Mouse (Mus musculus) left cerebral cortex, adult 8-10 months (tissue): Measurements from ENCODE around the gene Ar. TPM values are rescaled to one million over a fixed set of nuclear protein-coding genes. Genes with fewer than 3 reads are reported as not detected.

ENCODE experiments used
- DNase-seq, 2 experiments: peaks; one replicate each; pipeline ENCODE4 v3.0.0; 2022; ENCODE audit warnings: low spot score in 2 of 2
- total RNA-seq, 4 experiments: library from RNA; stranded (reverse); gene quantifications; 2 replicates each; pipeline ENCODE4 v1.2.4; 2022

Gene Ar
- total RNA-seq = 10 to 100 TPM; 12.6 to 15.7 (median 15.3) TPM

GRCm38 (mm10) chrX:98148531-98149342 is at the start of gene Ar:
Ar (plus strand) TSS chrX:98148769.
- DNase-seq = peak in 1 of 2 experiments; percentile 1

DNA sequence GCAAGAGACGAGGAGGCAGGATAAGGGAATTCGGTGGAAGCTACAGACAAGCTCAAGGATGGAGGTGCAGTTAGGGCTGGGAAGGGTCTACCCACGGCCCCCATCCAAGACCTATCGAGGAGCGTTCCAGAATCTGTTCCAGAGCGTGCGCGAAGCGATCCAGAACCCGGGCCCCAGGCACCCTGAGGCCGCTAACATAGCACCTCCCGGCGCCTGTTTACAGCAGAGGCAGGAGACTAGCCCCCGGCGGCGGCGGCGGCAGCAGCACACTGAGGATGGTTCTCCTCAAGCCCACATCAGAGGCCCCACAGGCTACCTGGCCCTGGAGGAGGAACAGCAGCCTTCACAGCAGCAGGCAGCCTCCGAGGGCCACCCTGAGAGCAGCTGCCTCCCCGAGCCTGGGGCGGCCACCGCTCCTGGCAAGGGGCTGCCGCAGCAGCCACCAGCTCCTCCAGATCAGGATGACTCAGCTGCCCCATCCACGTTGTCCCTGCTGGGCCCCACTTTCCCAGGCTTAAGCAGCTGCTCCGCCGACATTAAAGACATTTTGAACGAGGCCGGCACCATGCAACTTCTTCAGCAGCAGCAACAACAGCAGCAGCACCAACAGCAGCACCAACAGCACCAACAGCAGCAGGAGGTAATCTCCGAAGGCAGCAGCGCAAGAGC is 1.3 kb downstream of the Ar start:
- DNase-seq = peak; percentile 9 to 12

- DNase-seq = peak in 1 of 2 experiments; percentile 8
These were observed 2.0 kb downstream of the Ar start for GRCm38 (mm10) chrX:98150393-98151119.

DNA sequence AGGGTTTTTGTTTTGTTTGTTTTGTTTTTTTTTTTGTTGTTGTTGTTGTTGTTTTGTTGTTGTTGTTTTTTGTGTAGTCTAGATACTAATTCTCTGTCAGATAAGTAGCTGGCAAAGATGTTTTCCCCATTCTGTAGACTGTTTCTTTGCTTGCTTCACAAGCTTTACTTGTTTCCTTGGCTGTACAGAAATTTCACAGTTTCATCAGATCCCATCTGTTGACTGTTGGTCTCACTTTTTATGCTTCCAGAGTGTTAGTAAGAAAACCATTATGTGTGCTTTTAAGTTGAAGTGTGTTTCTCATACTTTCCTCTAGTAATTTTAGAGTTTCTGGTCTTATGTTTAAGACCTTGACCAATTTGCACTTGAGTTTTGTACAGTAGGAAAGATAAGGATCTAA is 41.2 kb downstream of the Ar start:
- no peak for DNase-seq

- DNase-seq = no peak
These were observed 57.2 kb downstream of the Ar start for GRCm38 (mm10) chrX:98205766-98206165.

- DNase-seq = no peak
These were observed 58.6 kb downstream of the Ar start for GRCm38 (mm10) chrX:98207166-98207565.

GRCm38 (mm10) chrX:98216103-98216502 is 67.5 kb downstream of the Ar start:
- no peak for DNase-seq

DNA sequence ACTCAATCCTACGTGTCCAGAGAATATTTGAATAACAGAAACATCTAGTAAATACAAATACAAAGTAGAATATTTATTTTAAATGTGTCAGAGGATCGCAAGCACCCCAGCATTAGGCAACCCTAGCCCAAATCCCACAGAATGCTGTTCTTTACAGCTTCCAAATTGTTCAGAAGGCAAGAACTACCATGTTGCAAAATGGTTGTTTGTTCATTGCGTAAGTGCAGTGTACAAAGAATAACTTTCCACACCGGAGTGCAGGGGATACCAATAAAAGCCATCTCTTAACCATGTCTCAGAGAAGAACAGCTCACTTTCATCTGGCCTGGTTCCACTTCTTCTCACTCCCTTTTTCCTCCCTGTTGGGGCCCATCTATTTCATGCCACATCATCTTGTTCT is 90.4 kb downstream of the Ar start:
- no peak for DNase-seq

DNA sequence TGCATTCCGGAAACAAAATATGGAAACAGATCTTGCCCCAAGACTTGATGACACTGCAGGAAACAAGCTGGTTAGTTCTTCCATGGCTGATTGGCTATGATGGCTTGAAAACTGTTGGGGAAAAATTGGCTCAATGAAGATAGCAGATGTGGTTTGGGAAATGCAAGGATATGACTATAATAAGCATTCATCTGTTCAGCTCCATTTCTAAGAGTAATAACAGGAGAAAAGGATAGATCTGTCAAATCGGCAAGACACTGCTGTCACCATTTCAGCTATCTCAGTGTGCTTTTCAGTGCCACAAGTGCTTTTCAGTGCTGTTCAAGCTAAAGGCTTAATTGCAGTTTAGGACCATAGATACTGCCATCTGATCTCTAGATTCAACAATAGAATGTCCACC is 96.5 kb downstream of the Ar start:
- DNase-seq = no peak

DNA sequence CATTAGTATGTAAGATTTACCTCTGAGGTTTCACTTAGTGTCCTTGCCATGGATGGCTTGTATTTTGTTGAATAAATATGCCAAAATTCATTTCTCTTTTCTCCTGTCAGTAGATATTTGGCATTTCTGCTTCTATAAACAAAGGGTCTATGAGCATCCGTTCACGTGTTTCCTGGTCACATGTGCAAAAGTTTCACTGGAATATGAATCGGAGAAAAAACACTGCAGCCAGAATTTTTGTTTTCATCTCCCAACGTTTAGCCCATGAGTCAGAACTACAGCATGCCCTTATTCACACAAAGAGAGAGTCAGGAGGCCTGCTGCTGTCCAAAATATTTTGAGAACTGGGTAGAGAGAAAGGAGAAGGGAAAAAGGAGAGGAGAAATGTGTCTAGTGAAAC is 99.8 kb downstream of the Ar start:
- no peak for DNase-seq

GRCm38 (mm10) chrX:98259620-98260019 is 111.1 kb downstream of the Ar start:
- no peak for DNase-seq

GRCm38 (mm10) chrX:98265755-98266154 is 117.2 kb downstream of the Ar start:
- DNase-seq = no peak

DNA sequence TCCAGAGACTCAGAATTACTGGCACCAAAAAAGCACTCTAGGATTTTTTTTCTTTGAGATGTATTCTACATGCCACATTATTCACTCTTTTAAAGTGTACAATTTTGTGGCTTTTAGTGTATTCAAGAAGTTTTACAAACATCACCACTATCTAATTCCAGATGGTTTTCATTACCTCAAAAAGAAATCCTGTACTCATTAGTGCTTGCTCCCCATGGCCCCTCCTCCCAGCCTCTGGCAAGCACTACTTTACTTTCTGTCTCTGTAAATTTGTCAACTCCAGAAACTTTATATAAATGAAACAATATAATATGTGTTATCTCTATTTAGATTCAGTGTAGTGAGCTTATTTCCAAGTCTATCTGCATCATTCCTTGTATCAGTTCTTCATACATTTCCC is 122.8 kb downstream of the Ar start:
- DNase-seq = no peak

DNA sequence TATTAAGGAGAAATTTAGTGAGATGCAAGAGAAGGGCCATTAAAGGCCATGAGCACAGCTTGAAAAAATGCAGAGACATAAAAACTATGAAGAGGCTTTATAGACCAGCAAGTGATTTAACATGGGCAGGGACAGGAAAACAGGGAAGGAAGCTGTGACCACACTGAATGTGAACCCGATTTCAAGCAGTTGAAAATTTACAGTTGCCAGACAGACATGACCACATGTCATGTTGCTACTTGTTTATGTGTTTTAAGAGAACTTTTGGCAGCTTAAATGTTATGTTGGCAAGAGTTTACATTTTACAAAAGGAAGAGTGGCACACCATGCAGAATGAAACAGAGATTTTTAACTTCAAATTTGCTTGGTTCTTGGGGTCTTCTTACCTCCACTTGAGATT is 143.2 kb downstream of the Ar start:
- DNase-seq = no peak

DNA sequence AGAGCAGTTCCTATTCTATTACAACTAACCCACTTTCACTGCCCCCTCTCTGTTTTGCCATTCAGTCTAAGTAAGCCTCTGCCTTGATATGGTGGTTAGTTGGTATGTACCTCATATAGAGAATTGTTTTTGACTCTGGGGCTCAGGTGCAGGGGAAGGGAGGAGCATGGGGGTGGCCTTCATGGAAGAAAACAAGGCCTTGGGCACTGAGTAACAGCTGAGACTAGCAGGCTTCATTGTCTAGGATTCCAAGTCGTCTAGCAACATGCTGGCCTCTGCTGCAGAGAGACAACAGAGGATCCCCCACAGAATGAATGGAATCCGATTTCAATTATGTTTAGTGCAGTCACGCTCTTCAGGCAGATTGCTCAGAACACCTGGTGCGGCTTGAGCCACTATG is 152.1 kb downstream of the Ar start:
- DNase-seq = no peak

DNA sequence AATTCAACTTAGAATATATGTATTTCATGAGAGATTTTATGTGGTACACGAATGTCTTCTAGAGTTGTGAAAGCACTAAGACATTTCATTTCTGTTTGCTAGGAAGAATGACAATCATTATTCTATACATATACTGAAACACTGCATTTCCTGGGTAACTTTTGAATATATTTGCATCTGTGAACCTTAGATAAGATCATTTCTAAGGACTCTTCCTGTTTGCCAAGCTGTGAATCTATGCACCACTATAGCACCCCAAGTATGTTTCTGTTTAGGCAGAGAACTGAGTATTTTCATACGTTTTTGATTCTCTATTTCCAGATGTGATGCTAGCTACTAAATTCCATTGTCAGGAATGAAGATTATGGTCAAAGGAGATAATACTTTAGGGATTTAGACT is 153.4 kb downstream of the Ar start:
- DNase-seq = no peak

GRCm38 (mm10) chrX:98315961-98316360 is 167.4 kb downstream of the Ar start:
- DNase-seq = no peak

- no peak for DNase-seq
These were observed 168.9 kb downstream of the Ar start for GRCm38 (mm10) chrX:98317483-98317882.

DNA sequence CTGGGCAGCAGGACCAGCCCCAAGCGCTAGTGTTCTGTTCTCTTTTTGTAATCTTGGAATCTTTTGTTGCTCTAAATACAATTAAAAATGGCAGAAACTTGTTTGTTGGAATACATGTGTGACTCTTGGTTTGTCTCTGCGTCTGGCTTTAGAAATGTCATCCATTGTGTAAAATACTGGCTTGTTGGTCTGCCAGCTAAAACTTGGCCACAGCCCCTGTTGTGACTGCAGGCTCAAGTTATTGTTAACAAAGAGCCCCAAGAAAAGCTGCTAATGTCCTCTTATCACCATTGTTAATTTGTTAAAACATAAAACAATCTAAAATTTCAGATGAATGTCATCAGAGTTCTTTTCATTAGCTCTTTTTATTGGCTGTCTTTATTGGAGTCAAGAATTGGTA is 174.5 kb downstream of the Ar start:
- no peak for DNase-seq

- DNase-seq = no peak
These were observed 198.9 kb downstream of the Ar start for GRCm38 (mm10) chrX:98347481-98347880.

- DNase-seq = no peak
These were observed 199.5 kb downstream of the Ar start for GRCm38 (mm10) chrX:98348036-98348435.
